Mouse (Mus musculus) adrenal gland, postnatal 10 days (tissue): ENCODE data around the gene Ndufa4l2. TPM values are rescaled to one million over a fixed set of nuclear protein-coding genes. Genes with fewer than 3 reads are reported as not detected.

ENCODE experiments used
- DNase-seq: peaks from one replicate; pipeline ENCODE4 v3.0.0; 2021; ENCODE audit warnings: mixed read lengths
- total RNA-seq, 2 experiments: library from RNA; stranded (reverse); gene quantifications; 2 replicates each; pipeline ENCODE4 v1.2.3; 2021

The Ndufa4l2 gene
- total RNA-seq, 2 experiments from 2014 or later, result 49.3 to 56.4 TPM

GRCm38 (mm10) chr10:127526681-127527080, 11.9 kb downstream of the Ndufa4l2 start:
- peak; percentile 81 for DNase-seq

GRCm38 (mm10) chr10:127527481-127527880, 12.7 kb downstream of the Ndufa4l2 start:
- DNase-seq, result no peak

- no peak for DNase-seq
Observed at GRCm38 (mm10) chr10:127530945-127531344, 16.2 kb downstream of the Ndufa4l2 start.

GRCm38 (mm10) chr10:127531548-127531947, 16.8 kb downstream of the Ndufa4l2 start:
- no peak for DNase-seq

- DNase-seq, result peak; percentile 59
Observed at GRCm38 (mm10) chr10:127534036-127534928, 19.5 kb downstream of the Ndufa4l2 start, which contains the start of gene Nxph4. Gene Nxph4, minus strand, starts transcription at chr10:127534559.

- no peak for DNase-seq
Observed at GRCm38 (mm10) chr10:127534929-127535384, 20.2 kb downstream of the Ndufa4l2 start.

GRCm38 (mm10) chr10:127536586-127537314, 22.0 kb downstream of the Ndufa4l2 start:
- peak; percentile 61 for DNase-seq

GRCm38 (mm10) chr10:127537854-127538583, 23.3 kb downstream of the Ndufa4l2 start:
- DNase-seq, result peak; percentile 85

- no peak for DNase-seq
Observed at GRCm38 (mm10) chr10:127541510-127541909, 26.7 kb downstream of the Ndufa4l2 start.

GRCm38 (mm10) chr10:127542084-127542483, 27.3 kb downstream of the Ndufa4l2 start:
- no peak for DNase-seq

GRCm38 (mm10) chr10:127542720-127543119, 28.0 kb downstream of the Ndufa4l2 start:
- DNase-seq, result no peak

- DNase-seq, result no peak
Observed at GRCm38 (mm10) chr10:127543916-127544315, 29.1 kb downstream of the Ndufa4l2 start.

- DNase-seq, result no peak
Observed at GRCm38 (mm10) chr10:127544375-127544774, 29.6 kb downstream of the Ndufa4l2 start.

- DNase-seq, result no peak
Observed at GRCm38 (mm10) chr10:127546505-127546904, 31.7 kb downstream of the Ndufa4l2 start.

- DNase-seq, result no peak
Observed at GRCm38 (mm10) chr10:127548236-127548635, 33.5 kb downstream of the Ndufa4l2 start.

GRCm38 (mm10) chr10:127549892-127550291, 35.1 kb downstream of the Ndufa4l2 start:
- DNase-seq, result no peak

GRCm38 (mm10) chr10:127555703-127556102, 40.9 kb downstream of the Ndufa4l2 start:
- no peak for DNase-seq

- DNase-seq, result no peak
Observed at GRCm38 (mm10) chr10:127557397-127557796, 42.6 kb downstream of the Ndufa4l2 start.

- no peak for DNase-seq
Observed at GRCm38 (mm10) chr10:127561145-127561544, 46.4 kb downstream of the Ndufa4l2 start.

GRCm38 (mm10) chr10:127563840-127564239, 49.1 kb downstream of the Ndufa4l2 start:
- no peak for DNase-seq

- no peak for DNase-seq
Observed at GRCm38 (mm10) chr10:127564301-127564700, 49.5 kb downstream of the Ndufa4l2 start.
